Mouse (Mus musculus) embryonic fibroblast, embryonic 13.5 days (primary cell): ENCODE measurements around the gene Hspb6.

Experiments used
- CTCF ChIP-seq: IDR thresholded peaks from 2 replicates; pipeline ENCODE4 v1.5.1; 2011; ENCODE audit warnings: mild to moderate bottlenecking, control low read depth, low read length, moderate library complexity, borderline replicate concordance; ENCODE audit not compliant: insufficient read depth
- POLR2A ChIP-seq: IDR thresholded peaks from 2 replicates; pipeline ENCODE4 v1.6.1; 2011; ENCODE audit warnings: low read depth, mild to moderate bottlenecking, control low read depth, low read length, moderate library complexity

- TF ChIP-seq POLR2A: no peak
- TF ChIP-seq CTCF: no peak
Observed at GRCm38 (mm10) chr7:30508061-30508460, 43.9 kb upstream of the Hspb6 start.
